Mouse (Mus musculus): ENCODE measurements around the gene Ephb4.

The Ephb4 gene

DNA sequence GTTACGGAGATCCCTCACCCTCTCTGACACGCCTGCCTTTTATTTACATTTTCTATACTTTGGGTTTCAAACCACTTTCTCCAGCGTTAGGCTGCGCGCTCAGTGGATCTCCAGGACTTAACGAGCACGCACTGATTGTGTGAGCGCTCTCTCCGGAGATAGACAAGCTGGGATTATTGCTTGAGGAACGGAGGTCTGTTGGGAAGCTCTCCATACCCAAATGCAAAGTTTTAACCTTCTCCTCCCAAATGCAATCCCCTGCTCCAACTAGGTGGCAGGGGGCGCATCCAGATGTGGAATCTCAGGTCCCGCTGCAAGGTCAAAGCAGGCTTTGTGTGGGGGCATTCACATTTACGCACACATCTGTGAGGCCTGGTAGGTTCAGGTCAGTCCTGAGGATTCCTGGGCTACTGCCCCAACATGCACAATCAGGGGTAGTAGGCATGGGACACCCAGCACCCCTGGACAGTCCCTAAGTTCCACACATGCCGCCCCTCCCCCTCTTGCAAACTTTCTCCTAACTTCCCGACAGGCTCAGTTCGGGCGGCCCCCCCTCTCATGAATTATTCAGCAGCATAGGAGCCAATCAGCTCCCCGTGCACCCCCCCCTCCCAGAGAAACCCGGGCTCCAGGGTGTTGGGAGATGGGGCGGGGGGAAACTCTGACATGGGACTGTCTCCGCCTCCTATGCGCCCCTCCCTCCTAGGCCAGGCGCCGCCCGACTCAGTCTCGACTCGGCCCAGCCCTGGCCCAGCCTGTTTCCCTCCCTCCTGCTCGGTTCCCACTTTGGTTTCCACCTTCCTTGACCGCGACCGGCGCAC, at the start of gene Ephb4:
TSS of gene Ephb4 (plus strand) at position 726 of the 821 bp plus-strand sequence.
- no peak for DNase-seq (ENCODE audit: low read depth, low spot score)

DNA sequence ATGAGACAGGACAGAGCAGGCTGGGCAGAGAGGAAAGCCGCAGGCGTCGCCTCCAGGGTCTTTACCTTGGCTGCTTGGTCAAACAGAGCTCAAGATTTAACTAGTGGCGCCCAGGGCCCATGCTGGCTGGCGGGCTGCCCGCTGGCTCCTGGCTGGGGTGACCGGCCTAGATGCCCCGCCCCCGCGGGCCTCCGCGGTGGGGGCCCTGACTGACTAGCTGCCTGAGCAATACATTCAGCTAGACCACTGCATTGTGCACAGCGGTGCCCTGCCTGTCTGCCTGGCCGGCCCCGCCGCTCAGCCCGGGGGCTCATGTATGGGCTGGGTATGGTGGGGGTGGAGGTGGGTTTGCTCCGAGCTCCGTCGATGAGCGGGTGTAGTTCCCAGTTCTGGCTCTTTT, 48.7 kb upstream of the Ephb4 start:
- no peak for DNase-seq (ENCODE audit: low read depth, low spot score)

DNA sequence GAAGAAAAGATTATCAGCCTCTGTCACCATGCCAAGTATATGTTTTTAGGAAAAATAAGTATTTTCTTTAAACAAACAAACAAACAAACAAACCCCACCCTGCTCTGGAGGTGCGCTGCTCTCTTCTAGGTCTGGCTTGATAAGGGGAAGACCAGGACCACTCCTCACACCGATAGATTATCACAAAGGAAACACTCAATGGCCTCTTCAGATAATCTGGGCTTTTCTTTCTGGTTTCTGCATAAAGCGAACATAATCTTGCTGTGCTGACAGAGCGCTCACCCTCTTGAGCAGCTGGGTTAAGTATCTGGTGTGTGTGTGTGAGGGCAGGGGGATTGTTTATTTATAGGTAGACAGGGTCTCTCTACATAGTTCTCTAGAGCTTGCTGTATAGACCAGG, 46.3 kb upstream of the Ephb4 start:
- DNase-seq (ENCODE audit: low read depth, low spot score): no peak

DNA sequence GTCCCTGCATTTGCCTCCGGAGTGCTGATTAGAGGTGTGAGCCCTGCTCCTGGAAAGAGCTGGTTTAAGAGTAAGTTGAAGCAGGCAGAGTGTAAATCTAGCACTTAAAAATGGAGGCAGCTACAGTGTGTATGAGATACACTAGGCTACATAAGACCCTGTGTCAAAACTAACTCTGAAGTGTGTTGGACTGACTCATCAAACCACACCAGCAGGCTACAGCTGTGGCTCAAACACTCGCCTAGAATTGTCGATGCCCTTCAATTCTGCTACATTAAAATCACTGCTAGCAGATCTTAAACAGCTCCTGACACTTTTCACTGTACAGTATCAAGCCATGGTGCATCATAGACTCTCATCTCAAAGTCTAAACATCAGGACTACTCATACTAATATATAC, 45.7 kb upstream of the Ephb4 start:
- DNase-seq (ENCODE audit: low read depth, low spot score): no peak

DNA sequence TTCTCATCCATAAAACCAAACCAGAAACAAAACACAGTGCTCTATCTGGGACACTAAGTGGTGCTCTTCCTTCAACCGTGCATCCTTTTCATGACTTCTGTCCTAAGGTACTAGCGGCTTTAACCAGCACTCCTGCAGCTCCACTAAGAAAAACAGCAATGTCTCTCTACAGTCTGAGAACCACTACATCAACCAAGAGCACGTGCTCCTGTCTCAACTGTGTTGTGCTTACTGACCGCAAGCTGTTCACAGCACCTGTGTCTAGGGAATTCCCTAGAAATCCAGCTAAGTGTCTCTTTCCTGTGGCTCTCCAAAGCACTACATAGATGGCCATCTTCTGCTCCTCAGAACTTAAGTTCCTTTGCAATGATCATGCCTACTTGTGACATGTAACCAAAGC, 45.1 kb upstream of the Ephb4 start:
- no peak for DNase-seq (ENCODE audit: low read depth, low spot score)

DNA sequence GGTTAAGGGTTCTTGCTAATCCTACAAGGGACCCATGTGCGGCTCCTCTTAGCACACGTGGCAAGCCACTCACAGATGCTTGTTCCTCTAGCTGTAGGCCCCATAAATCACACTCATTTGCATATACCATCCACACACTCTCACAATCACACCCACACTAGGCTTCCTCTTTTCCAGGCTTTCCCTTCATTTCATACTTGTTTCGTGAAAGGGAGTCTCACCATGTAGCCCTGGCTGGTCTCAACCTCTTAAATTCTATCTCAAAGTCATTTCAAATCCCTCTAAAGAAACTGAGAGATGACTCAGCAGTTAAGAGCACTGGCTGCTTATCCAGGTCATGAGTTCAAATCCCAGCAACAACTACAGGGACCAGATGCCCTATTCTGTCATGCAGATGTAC, 44.1 kb upstream of the Ephb4 start:
- DNase-seq (ENCODE audit: low read depth, low spot score): no peak

DNA sequence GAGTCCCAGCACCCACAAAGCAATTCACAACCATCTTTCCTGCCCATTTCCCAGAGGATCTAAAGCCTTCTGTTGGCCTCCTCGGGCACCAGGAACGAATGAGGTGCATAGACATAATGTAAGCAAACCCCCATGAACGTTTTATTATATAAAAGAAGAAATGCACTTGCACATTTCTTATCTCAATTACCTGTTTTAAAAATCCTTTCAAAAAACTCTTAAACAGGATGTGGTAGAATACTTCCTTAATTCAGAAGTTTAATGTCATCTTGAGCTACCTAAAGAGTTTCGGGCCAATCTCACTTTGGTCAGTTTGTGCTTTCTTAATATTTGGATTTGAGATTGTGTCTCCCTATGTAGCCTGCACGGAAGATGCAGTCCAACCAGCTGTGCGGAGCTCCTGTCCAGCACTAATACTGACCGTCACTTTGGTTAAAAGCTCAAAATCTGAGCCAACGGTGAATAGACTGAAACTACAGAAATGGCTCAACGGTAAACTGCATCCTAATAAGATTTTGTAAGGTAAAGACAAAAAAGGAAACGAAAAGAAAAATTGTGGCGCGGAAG, 43.4 kb upstream of the Ephb4 start:
- DNase-seq (ENCODE audit: low read depth, low spot score): no peak

DNA sequence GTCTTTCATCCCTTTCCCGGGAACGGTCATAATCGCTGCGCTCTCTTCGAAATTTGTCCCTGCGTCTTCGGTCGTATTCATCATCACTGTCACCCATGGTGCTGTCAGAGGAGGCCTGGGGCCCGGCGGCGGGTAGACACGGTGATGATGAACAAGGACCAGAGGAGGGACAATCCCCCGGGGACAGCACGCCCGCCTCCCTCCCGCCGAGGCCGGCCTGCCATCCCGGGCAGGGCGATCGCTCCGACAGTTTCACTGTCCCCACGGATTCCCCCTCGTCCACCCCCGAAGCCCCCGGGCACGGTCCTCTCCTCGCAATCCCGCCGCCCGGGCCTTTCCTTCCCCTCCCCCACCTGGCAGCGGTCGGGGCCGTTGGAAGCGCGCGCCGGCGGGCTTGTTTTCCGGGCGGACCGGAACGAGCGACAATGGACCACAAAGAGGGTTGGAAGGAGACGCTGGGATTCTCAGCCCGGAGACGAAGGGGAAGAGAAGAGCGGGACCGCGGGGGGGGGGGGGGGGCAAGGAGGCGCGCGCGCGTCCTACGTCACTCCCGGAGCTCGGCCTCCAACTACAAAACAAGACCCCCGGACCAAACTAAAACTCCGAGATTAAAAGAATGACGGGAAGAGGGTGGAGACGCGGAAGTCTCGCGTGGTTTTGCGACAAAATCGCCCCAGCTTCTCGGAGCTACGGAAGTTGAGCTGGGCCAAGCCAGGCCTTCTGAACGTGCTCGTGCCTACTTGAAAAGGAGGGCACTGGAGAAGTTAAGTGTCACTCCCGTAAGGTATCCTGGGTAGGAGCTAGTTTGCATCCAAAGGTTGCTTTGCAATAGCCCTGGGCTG, 42.6 kb upstream of the Ephb4 start, which contains the start of gene Srrt:
TSS of gene Srrt (minus strand) at position 604 of the 842 bp plus-strand sequence.
- peak; percentile 92 for DNase-seq (ENCODE audit: low read depth, low spot score)

DNA sequence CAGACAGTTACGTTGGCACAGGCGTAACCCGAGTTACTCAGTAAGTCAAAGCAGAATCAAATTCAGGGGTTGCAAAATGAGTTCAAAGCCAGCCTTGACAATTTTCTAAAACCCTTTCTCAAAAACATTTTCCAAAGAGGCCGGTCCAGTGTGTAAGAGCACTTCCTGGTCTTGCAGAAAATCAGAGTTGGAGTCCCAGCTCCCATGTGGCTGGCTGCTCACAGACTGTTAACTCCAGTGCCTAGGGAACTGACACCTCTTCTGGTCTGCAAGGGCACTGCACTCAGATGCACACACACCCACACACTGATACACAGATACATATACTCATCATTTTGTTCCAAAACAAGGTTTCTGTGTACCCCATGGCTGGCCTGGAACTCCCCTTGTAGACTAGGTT, 41.6 kb upstream of the Ephb4 start:
- DNase-seq (ENCODE audit: low read depth, low spot score): no peak

DNA sequence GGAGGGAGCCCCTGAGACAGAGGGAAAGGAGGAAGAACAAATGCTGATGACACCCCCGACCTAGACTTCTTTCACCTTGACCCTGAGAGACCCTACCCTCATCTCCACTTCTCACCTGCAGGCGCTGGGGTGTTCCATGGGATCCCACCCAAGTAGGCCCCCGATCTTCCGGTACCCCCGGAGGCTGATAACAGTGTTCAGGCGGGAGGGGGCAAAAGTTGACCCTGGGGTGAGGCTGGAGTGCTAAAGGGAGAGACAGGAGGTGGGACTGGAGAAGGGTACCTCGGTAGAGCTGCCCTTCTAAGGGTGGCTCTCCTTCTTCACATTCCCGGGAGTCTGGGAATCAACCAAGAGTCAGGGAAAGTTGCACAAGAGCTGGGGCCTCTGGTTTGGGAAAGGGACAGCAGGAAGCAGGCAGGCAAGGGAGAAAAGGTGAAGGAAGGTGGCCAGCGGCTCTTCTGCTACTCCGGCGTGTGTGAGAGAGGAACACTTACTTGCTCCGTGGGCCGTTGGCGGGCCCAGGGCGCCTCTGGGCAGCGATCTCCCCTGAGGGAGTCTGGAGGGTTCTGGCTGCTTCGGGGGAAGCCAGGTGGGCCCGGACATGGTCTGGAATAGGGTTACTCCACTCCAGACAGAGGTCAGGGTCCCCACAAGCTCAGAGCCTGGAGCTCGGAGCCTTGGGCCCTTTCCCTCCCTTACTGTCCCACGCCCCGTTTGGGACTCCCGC, 36.3 kb upstream of the Ephb4 start:
- no peak for DNase-seq (ENCODE audit: low read depth, low spot score)

DNA sequence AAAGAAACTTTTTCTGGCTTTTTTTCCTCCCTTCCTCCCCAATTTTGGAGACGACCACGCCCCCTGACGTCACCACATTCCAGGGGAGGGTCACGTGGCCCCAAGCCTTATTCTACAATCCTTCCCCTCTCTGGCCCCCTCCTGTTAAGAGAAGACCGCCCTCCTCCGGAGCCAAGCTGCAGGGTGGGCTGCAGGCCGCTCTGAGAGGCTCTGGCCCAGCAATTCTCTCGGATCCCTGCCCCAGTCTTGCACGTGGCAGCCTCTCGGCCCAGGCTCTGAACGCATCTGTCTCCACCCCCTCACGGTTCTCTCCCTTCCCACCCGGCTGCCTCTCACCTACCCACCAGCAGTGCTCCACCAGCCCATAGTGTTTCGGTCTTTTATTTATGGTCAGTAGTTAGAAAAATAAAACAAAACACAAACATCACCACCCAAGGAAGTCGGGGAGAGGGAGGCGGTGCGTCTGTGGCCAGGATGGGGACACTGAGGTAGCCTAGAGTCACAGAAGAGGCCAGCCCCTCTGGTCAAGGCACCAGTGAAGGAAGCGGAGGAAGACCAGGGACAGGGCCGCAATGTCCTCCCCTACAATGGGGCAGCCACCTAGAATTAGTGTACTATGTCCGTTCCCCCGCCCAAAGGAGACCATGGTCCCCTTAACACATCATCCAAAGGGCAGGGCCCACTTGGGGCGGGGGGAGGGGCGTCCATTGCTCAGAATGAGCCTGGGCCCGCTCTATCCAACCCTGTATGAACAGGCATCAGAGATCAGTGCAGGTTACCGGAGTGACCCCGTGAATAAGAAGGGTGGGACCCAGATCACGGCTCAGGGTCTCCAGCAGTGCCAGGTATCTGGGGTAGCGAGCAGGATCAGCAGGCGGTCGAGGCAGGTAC, 35.5 kb upstream of the Ephb4 start, which contains the start of gene Trip6:
TSS of gene Trip6 (minus strand) at position 212 of the 891 bp plus-strand sequence.
- DNase-seq (ENCODE audit: low read depth, low spot score): no peak

DNA sequence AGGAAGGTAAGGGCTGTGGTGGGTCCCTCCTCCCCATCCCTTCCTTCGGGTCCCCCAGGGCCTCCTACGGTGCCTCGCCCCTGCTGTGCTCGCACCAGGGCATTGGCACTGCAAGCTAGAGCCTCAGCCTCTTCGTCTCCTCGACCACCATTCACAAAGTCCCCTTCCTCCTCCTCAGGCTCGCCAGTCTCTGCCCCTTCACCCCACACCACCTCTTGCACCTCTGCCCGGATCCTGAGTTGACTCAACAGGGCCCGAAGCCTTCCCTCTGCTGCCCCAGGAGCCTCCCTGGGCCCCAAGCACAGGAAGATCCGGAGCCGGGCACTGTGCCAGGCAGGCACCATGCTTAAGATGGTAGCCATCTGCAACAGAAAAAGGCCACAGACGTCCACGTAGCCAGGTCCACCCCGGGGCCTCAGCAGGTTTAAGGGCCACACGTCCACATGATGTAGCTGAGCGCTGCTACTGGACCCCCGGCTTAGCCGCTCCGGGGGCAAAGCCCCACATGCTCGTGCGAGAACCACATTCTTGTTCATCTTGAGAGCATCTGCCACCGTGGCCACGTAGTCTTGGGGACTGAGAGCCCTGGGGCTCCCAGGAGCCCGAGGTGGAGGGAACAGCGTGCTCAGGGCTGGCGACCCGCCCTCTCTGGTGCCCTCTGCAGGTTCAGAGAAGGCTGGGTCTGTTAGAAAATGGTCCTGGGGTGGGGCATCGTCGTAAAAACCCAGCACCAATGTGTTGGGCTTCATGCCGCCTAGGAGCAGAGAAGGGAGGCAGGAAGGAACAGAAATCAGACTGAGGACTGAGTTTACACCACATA, 34.6 kb upstream of the Ephb4 start:
- no peak for DNase-seq (ENCODE audit: low read depth, low spot score)

DNA sequence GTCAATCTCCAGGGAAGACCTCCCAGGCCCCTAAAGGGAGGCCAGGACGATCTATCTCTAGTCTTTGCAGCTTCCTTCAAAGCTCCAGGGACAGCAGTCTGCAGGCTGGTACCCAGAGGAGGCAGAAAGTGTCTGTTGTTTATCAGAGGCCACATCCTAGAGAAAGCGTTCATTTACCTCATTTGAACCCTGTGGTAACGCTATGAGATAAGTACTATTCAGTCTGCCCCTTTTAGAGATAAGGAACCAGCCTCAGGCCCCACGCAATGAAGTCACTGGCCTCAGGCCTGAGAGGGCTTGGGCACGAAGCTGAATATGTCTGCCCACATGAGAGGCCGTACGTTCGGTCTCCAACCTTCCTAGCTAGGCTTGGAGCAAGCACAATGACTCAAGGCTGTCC, 32.5 kb upstream of the Ephb4 start:
- no peak for DNase-seq (ENCODE audit: low read depth, low spot score)

DNA sequence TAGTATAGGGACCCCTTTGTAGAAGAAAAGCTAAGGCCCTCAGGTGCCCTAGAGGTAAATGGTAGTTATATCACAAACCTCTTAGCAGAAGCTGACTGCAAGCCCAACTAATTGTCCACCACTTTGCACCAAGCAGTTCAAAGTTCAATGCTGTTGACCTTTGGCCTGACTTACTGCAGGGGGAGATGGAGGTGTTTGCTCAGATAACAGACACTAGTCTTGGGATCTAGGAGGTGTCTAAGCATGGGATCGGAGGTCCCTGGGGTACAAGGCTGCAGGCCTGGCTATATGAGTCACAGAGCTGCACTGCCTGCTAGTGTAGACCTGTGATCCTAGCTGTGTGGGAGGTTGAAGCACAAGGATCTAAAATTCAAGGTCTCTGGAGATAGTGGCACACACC, 31.3 kb upstream of the Ephb4 start:
- DNase-seq (ENCODE audit: low read depth, low spot score): no peak

DNA sequence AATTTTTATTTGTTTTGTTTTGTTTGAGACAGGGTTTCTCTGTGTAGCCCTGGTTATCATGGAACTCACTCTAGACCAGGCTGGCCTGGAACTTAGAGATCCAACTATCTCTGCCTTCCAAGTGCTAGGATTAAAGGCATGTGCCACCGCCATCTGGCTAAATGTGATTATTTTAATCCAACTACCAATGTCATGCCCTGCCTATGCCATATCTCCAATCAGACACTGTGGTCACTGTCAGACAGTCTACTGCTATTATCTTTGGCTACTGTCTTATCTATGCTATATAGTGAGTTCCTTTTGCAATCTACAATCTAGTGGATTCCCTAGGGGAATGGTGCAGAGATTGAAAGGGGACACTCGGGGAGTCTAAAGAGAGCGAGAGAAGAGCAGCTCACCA, 28.9 kb upstream of the Ephb4 start:
- DNase-seq (ENCODE audit: low read depth, low spot score): no peak

DNA sequence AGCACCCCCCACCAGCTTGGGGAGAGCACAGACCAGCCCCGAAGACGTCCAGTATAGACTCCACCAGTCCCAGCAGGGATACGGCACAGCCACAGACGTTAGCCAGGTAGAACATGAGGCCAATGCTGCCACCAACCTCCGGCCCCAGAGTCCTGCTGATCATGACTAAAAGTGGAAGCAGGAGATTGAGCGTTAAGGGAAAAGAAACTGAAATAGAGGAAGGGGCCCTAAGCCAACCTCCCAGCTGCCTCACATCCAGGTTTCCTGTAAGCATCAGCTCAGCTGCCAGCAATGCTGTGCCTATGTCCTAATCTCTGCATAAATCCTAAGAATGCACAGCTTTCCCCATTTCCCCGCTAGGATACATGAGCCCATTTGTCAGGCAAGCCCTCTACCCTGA, 19.0 kb upstream of the Ephb4 start:
- DNase-seq (ENCODE audit: low read depth, low spot score): no peak

DNA sequence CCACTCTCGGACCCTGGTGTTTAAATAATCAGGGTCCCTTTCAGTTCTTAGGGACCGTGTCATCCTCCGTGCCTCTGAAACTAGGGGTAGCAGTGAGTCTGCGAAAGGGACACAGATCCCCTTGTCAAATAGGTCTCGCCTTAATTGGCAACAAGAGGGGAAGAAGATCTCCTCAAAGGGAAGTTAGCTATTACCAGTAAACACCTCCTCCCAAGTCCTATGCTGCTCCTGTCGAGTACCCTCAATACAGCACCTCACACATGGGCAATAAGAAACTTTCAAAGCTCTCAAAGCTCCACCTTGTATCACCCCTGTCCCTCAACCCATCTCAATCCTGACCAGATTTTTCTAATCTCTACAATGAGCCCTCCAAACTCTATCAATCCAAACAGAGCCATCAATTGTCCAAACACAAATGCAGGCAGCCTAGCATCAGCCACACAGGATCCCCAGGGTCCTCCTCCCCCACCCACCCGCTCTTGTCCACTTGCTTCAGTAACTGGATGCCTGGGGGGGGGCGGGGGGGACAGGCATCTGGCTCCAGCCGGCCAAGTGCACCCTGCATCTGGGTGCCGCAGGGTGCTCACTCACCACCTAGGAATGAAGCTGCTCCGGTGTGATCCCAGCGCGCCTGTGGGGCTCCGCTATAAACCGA, 16.9 kb upstream of the Ephb4 start:
- DNase-seq (ENCODE audit: low read depth, low spot score): no peak

DNA sequence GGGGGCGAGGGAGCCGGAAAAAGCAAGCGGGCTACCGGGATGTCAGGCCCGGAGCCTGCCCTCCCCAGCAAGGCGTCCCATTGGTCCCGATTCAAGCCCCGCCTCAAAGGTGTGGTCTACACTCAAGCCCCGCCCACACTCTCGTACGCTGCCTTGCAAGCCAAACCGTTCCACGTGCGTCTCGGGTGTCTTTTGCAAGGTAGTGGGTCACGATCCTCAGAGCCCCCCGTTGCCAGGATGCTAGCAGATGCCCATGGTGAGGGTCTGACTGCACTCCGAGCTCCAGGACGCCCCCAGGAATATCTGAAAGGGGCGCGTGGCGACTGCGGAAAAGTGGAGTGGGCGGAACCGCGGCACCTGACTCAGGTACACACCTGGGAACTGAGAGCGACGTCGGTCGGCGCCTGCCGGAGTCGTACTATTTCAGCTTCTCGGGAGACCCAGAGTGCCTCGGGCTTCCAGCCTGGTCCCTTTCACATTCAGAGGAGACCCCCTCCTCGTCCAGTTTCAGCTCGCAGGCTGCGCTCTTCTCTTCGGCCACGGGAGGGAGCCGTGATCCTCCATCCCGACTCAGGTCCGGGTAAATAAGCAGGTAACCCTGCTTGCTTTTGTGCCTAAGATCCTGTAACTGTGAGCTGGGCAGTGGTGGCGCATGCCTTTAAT, 16.3 kb upstream of the Ephb4 start, which contains the start of gene Slc12a9:
TSS of gene Slc12a9 (minus strand) at position 86 of the 663 bp plus-strand sequence.
- DNase-seq (ENCODE audit: low read depth, low spot score): peak; percentile 88

DNA sequence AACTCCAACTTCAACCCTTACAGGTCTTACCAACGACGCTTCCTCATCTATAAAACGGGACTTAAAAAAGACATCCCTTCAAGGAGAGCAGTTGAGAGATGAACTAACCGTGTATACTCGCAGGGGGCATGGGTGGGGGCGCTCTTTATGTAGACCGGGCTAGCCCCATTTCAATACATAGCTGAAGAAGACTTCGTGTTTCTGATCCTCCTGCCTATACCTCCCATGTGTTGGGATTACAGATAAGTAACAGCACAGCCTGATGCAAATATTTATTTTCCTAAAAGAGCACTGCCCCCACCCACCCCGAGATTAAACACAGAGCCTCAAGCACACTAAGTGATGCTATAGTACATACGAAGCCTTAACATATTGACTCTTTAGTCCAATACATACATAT, 15.6 kb upstream of the Ephb4 start:
- no peak for DNase-seq (ENCODE audit: low read depth, low spot score)

All from retina, postnatal 7 days (tissue).